Mouse (Mus musculus) MEL (cell line): ENCODE measurements at regions not wholly inside any gene's neighbourhood (a gene's known extent, or its start where the extent isn't known, plus 50 kb on each side); places are given as distances from the start of the nearest gene placed in this dataset.

Source experiments
- DNase-seq: peaks from one replicate; pipeline ENCODE4 v3.0.0; 2011; ENCODE audit warnings: low read depth, low spot score
- H3K27ac ChIP-seq: 2 replicates; pipeline ENCODE4 v1.5.1; 2012; ENCODE audit warnings: low read depth, mild to moderate bottlenecking, control low read depth, low read length, moderate library complexity; ENCODE audit not compliant: control insufficient read depth
- H3K27me3 ChIP-seq, 2 experiments: fragments of 150-350 bp in 1 of 2; sonication (generic) in 1 of 2; 2 replicates each; pipeline ENCODE4 v1.6.1; 2012; ENCODE audit warnings: low read length in 2 of 2, mild to moderate bottlenecking in 2 of 2, improper control_type of control experiment in 1 of 2, moderate library complexity in 1 of 2; ENCODE audit not compliant: insufficient read depth in 2 of 2, control insufficient read depth in 1 of 2
- H3K36me3 ChIP-seq, 2 experiments: 2 replicates each; pipeline ENCODE4 v1.6.1; 2012 to 2014; ENCODE audit warnings: low read length in 2 of 2, improper control_type of control experiment in 1 of 2, inconsistent platforms in 1 of 2, mild to moderate bottlenecking in 1 of 2; ENCODE audit not compliant: insufficient read depth in 2 of 2, control insufficient read depth in 1 of 2
- H3K4me1 ChIP-seq, 2 experiments: fragments of 150-350 bp in 1 of 2; sonication (generic) in 1 of 2; 2 replicates each; pipeline ENCODE4 v1.6.1; 2012; ENCODE audit warnings: low read length in 2 of 2, improper control_type of control experiment in 1 of 2, mild to moderate bottlenecking in 1 of 2; ENCODE audit not compliant: insufficient read depth in 2 of 2, control insufficient read depth in 1 of 2
- H3K4me3 ChIP-seq, 2 experiments: fragments of 150-350 bp in 1 of 2; sonication (generic) in 1 of 2; 2 replicates each; pipeline ENCODE4 v1.5.1; 2012; ENCODE audit warnings: low read depth in 2 of 2, low read length in 2 of 2, mild to moderate bottlenecking in 2 of 2, moderate library complexity in 2 of 2, control low read depth in 1 of 2, improper control_type of control experiment in 1 of 2; ENCODE audit not compliant: control insufficient read depth in 1 of 2, insufficient read depth in 1 of 2
- H3K79me2 ChIP-seq: 2 replicates; pipeline ENCODE4 v1.6.1; 2012; ENCODE audit warnings: mild to moderate bottlenecking, low read length, moderate library complexity; ENCODE audit not compliant: control insufficient read depth, poor library complexity, insufficient read depth
- H3K9ac ChIP-seq: 2 replicates; pipeline ENCODE4 v1.6.1; 2012; ENCODE audit warnings: low read depth, mild to moderate bottlenecking, control low read depth, low read length, moderate library complexity; ENCODE audit not compliant: control insufficient read depth, poor library complexity, severe bottlenecking
- H3K9me3 ChIP-seq: fragments of 150-350 bp; sonication (generic); replicated peaks from 2 replicates; pipeline ENCODE4 v1.6.1; 2012; ENCODE audit warnings: mild to moderate bottlenecking, low read length, improper control_type of control experiment, moderate library complexity; ENCODE audit not compliant: insufficient read depth
- CTCF ChIP-seq, 3 experiments: IDR thresholded peaks in 2 of 3; conservative IDR thresholded peaks in 1 of 3; 2 replicates each; pipeline ENCODE4 v1.5.1; 2011 to 2012; ENCODE audit warnings: low read length in 3 of 3, low read depth in 2 of 3, mild to moderate bottlenecking in 2 of 3, improper control_type of control experiment in 1 of 3, inconsistent platforms in 1 of 3, mixed read lengths in 1 of 3, moderate library complexity in 1 of 3; ENCODE audit not compliant: control insufficient read depth in 1 of 3, insufficient read depth in 1 of 3, poor library complexity in 1 of 3, severe bottlenecking in 1 of 3
- HCFC1 ChIP-seq: IDR thresholded peaks from 2 replicates; pipeline ENCODE4 v1.6.1; 2012; ENCODE audit warnings: low read depth, mild to moderate bottlenecking, inconsistent platforms, low read length, improper control_type of control experiment, moderate library complexity
- JUND ChIP-seq: IDR thresholded peaks from 2 replicates; pipeline ENCODE4 v1.6.1; 2011; ENCODE audit warnings: low read depth, mild to moderate bottlenecking, improper control_type of control experiment, low read length
- KAT2A ChIP-seq: conservative IDR thresholded peaks from 2 replicates; pipeline ENCODE4 v1.6.1; 2012; ENCODE audit warnings: low read depth, low read length, improper control_type of control experiment, inconsistent platforms
- MAFK ChIP-seq: IDR thresholded peaks from 2 replicates; pipeline ENCODE4 v1.6.1; 2011; ENCODE audit warnings: low read depth, mild to moderate bottlenecking, low read length, improper control_type of control experiment, borderline replicate concordance
- MAZ ChIP-seq: IDR thresholded peaks from 2 replicates; pipeline ENCODE4 v1.6.1; 2012; ENCODE audit warnings: low read depth, mild to moderate bottlenecking, inconsistent platforms, low read length, improper control_type of control experiment
- MEF2A ChIP-seq: IDR thresholded peaks from 2 replicates; pipeline ENCODE4 v1.6.1; 2014; ENCODE audit warnings: low read depth, mild to moderate bottlenecking, inconsistent platforms, low read length, improper control_type of control experiment; ENCODE audit not compliant: poor library complexity, insufficient replicate concordance, severe bottlenecking; ENCODE audit errors: extremely low read depth
- MYC ChIP-seq: IDR thresholded peaks from 2 replicates; pipeline ENCODE4 v1.6.1; 2011; ENCODE audit warnings: low read depth, mild to moderate bottlenecking, low read length, improper control_type of control experiment, moderate library complexity
- POLR2A ChIP-seq, 2 experiments: IDR thresholded peaks; 2 replicates each; pipeline ENCODE4 v1.6.1; 2011 to 2012; ENCODE audit warnings: low read length in 2 of 2, mild to moderate bottlenecking in 2 of 2, control low read depth in 1 of 2, improper control_type of control experiment in 1 of 2, low read depth in 1 of 2, moderate library complexity in 1 of 2; ENCODE audit not compliant: control insufficient read depth in 1 of 2, insufficient read depth in 1 of 2, poor library complexity in 1 of 2
- POLR2AphosphoS2 ChIP-seq: IDR thresholded peaks from 2 replicates; pipeline ENCODE4 v1.6.1; 2011; ENCODE audit warnings: low read length, improper control_type of control experiment
- RAD21 ChIP-seq: IDR thresholded peaks from 2 replicates; pipeline ENCODE4 v1.6.1; 2011; ENCODE audit warnings: mild to moderate bottlenecking, low read depth, low read length, improper control_type of control experiment
- SMC3 ChIP-seq: IDR thresholded peaks from 2 replicates; pipeline ENCODE4 v1.6.1; 2011; ENCODE audit warnings: low read depth, low read length, improper control_type of control experiment
- TAL1 ChIP-seq: IDR thresholded peaks from 2 replicates; pipeline ENCODE4 v1.6.1; 2012; ENCODE audit warnings: mild to moderate bottlenecking, inconsistent platforms, low read length, moderate library complexity, mixed read lengths
- TBP ChIP-seq: IDR thresholded peaks from 2 replicates; pipeline ENCODE4 v1.8.0; 2011; ENCODE audit warnings: low read depth, low read length, improper control_type of control experiment
- TCF12 ChIP-seq: IDR thresholded peaks from 2 replicates; pipeline ENCODE4 v1.6.1; 2014; ENCODE audit warnings: low read depth, mild to moderate bottlenecking, inconsistent platforms, low read length, improper control_type of control experiment, moderate library complexity
- USF2 ChIP-seq, 2 experiments: IDR thresholded peaks; 2 replicates each; pipeline ENCODE4 v1.6.1; 2011 to 2012; ENCODE audit warnings: improper control_type of control experiment in 2 of 2, low read length in 2 of 2, borderline replicate concordance in 1 of 2, inconsistent platforms in 1 of 2, low read depth in 1 of 2, mild to moderate bottlenecking in 1 of 2; ENCODE audit not compliant: insufficient read depth in 1 of 2
- ZKSCAN1 ChIP-seq: IDR thresholded peaks from 2 replicates; pipeline ENCODE4 v1.6.1; 2012; ENCODE audit warnings: low read depth, mild to moderate bottlenecking, inconsistent platforms, low read length, improper control_type of control experiment, moderate library complexity

- H3K9ac ChIP-seq, result no peak overlapping the region
- TF ChIP-seq USF2 (IDR thresholded peaks at IDR 0.05; ENCODE audit: borderline replicate concordance in 1 of 2, insufficient read depth in 1 of 2, low read depth in 1 of 2, low read length in 2 of 2), result no peak
- no peak for TF ChIP-seq SMC3
- TF ChIP-seq MAZ, result no peak
- no peak for TF ChIP-seq MAFK
- TF ChIP-seq TBP, result no peak
- no peak for TF ChIP-seq POLR2A (IDR thresholded peaks at IDR 0.05; ENCODE audit: control insufficient read depth in 1 of 2, insufficient read depth in 1 of 2, low read depth in 1 of 2, low read length in 2 of 2, poor library complexity in 1 of 2)
- TF ChIP-seq HCFC1, result no peak
- no peak for TF ChIP-seq KAT2A
- TF ChIP-seq RAD21, result no peak
- TF ChIP-seq, all 39 proteins: peak for 0
- Histone ChIP-seq H3K36me3 (no peaks in the 10 kb centered on the region), H3K4me1 (no peaks in the 10 kb centered on the region), H3K79me2 (no peaks in the 10 kb centered on the region), H3K9me3 (no peaks in the 10 kb centered on the region), H3K27ac (no peak overlapping the region), H3K4me3 (no peak overlapping the region), H3K27me3 (no peaks in the 10 kb centered on the region)
- no peak for DNase-seq
Observed at GRCm38 (mm10) chr2:148510008-148510681, 66.8 kb upstream of the Cd93 start.

- H3K4me1 ChIP-seq, result no peaks in the 10 kb centered on the region
- no peaks in the 10 kb centered on the region for H3K9me3 ChIP-seq
- no peak for TF ChIP-seq TAL1
- no peaks in the 10 kb centered on the region for H3K79me2 ChIP-seq
- no peak overlapping the region for H3K9ac ChIP-seq
- H3K36me3 ChIP-seq, result no peaks in the 10 kb centered on the region
- no peak for DNase-seq
- no peak overlapping the region for H3K27ac ChIP-seq
- no peaks in the 10 kb centered on the region for H3K27me3 ChIP-seq
- H3K4me3 ChIP-seq, result no peak overlapping the region
Observed at GRCm38 (mm10) chr2:148509357-148509756, 66.0 kb upstream of the Cd93 start.

GRCm38 (mm10) chr2:148507523-148507922 is 64.2 kb upstream of the Cd93 start:
- Histone ChIP-seq H3K27me3 (no peaks in the 10 kb centered on the region), H3K9me3 (no peaks in the 10 kb centered on the region), H3K4me1 (no peaks in the 10 kb centered on the region), H3K4me3 (no peak overlapping the region), H3K27ac (no peak overlapping the region), H3K9ac (no peak overlapping the region), H3K36me3 (no peaks in the 10 kb centered on the region), H3K79me2 (no peaks in the 10 kb centered on the region)
- no peak for DNase-seq
- TF ChIP-seq CTCF (IDR thresholded peaks at IDR 0.05 in 2 of 3, conservative IDR thresholded peaks at IDR 0.05 in 1 of 3; ENCODE audit: control insufficient read depth in 1 of 3, insufficient read depth in 1 of 3, low read depth in 2 of 3, low read length in 3 of 3, poor library complexity in 1 of 3, severe bottlenecking in 1 of 3) (no peak), MEF2A (no peak), RAD21 (no peak), POLR2AphosphoS2 (no peak), JUND (no peak), TCF12 (no peak), MYC (no peak), ZKSCAN1 (no peak)
